Mouse (Mus musculus) olfactory bulb, adult 2 months (tissue): ENCODE measurements around the gene Atp2a3.

Experiments
- CTCF ChIP-seq: fragments of 200-500 bp; IDR thresholded peaks from 2 replicates; pipeline ENCODE4 v1.5.1; 2012; ENCODE audit warnings: low read depth, mild to moderate bottlenecking, low read length, moderate library complexity; ENCODE audit not compliant: insufficient read depth
- POLR2A ChIP-seq: fragments of 200-500 bp; IDR thresholded peaks from 2 replicates; pipeline ENCODE4 v1.6.1; 2012; ENCODE audit warnings: mild to moderate bottlenecking, low read depth, low read length, moderate library complexity; ENCODE audit not compliant: insufficient read depth

GRCm38 (mm10) chr11:73019147-73019795 lies 58.3 kb downstream of the Atp2a3 start:
- TF ChIP-seq CTCF (no peak), POLR2A (peak; percentile 7; the same call in 1 of the 2 replicates)
